Mouse (Mus musculus): Measurements from ENCODE around the gene Herc3. TPM values are rescaled to one million over a fixed set of nuclear protein-coding genes. Genes with fewer than 3 reads are reported as not detected.
A peak's percentile ranks its signal among the peaks of the same experiment; 100 is the strongest.

The Herc3 gene
- polyA plus RNA-seq, 2 experiments = 10.0 to 17.4 TPM

DNA sequence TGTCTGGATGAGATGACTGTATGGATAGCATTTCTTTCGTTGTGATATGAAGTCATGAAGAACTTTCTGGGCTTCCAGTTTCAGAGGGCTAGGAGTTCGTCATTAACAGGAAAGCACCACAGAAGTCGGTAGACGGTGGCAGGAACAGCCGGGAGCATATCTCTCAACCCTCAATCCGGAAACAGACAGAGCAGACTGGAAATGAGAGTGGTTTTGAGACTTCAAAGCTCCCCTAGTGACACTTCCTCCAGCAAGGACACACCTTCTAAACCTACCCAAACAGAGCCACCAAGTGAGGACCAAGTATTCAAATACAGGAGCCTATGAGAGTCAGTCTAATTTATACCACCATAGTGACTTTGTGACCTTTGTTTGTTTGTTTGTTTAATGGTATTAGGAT lies 62.0 kb downstream of the Herc3 start:
- H3K9me3 ChIP-seq (ENCODE audit: control insufficient read depth, low read length) = no peaks in the 10 kb centered on the region
- H3K4me1 ChIP-seq (ENCODE audit: control insufficient read depth, insufficient read depth, low read length) = no peaks in the 10 kb centered on the region
- no peak overlapping the region for H3K27ac ChIP-seq (replicated peaks; ENCODE audit: low read depth, low read length)
- no peak overlapping the region for H3K4me3 ChIP-seq (replicated peaks; ENCODE audit: low read length)
- no peak overlapping the region for H3K4me2 ChIP-seq (replicated peaks; ENCODE audit: low read depth, low read length, severe bottlenecking)
- TF ChIP-seq POLR2A (IDR thresholded peaks at IDR 0.05; ENCODE audit: borderline replicate concordance, extremely low read depth, insufficient read depth, insufficient read length) = no peak
- H3K36me3 ChIP-seq (ENCODE audit: control insufficient read depth, insufficient read depth, low read length) = 0 out of 2 replicates have a peak, but pooled peaks cover 4% of the 10 kb centered on the region
- WGBS = 81% methylated on average over 6 of the region's 6 CpGs
- DNase-seq (ENCODE audit: low spot score) (no peak), ATAC-seq (ENCODE audit: low FRiP score, low read depth) (no peak)
- no peak overlapping the region for H3K9ac ChIP-seq (ENCODE audit: low read depth, low read length, severe bottlenecking)
- no peaks in the 10 kb centered on the region for H3K27me3 ChIP-seq (ENCODE audit: control insufficient read depth, insufficient read depth, low read length)

- DNase-seq (ENCODE audit: low spot score) = no peak
- no peak overlapping the region for H3K4me2 ChIP-seq (replicated peaks; ENCODE audit: low read depth, low read length, severe bottlenecking)
- no peak for ATAC-seq (ENCODE audit: low FRiP score, low read depth)
- no peak overlapping the region for H3K27ac ChIP-seq (replicated peaks; ENCODE audit: low read depth, low read length)
- no peak overlapping the region for H3K4me3 ChIP-seq (replicated peaks; ENCODE audit: low read length)
- H3K27me3 ChIP-seq (ENCODE audit: control insufficient read depth, insufficient read depth, low read length) = no peaks in the 10 kb centered on the region
- 0 out of 2 replicates have a peak, but pooled peaks cover 2% of the 10 kb centered on the region for H3K36me3 ChIP-seq (ENCODE audit: control insufficient read depth, insufficient read depth, low read length)
- no peak overlapping the region for H3K9ac ChIP-seq (ENCODE audit: low read depth, low read length, severe bottlenecking)
- no peaks in the 10 kb centered on the region for H3K4me1 ChIP-seq (ENCODE audit: control insufficient read depth, insufficient read depth, low read length)
- WGBS = 50% methylated on average over 4 of the region's 4 CpGs
- no peaks in the 10 kb centered on the region for H3K9me3 ChIP-seq (ENCODE audit: control insufficient read depth, low read length)
- no peak for TF ChIP-seq POLR2A (IDR thresholded peaks at IDR 0.05; ENCODE audit: borderline replicate concordance, extremely low read depth, insufficient read depth, insufficient read length)
Measured at GRCm38 (mm10) chr6:58894994-58895393, 63.7 kb downstream of the Herc3 start.

GRCm38 (mm10) chr6:58896648-58897047 lies 65.4 kb downstream of the Herc3 start:
- H3K4me2 ChIP-seq (replicated peaks; ENCODE audit: low read depth, low read length, severe bottlenecking) = no peak overlapping the region

DNA sequence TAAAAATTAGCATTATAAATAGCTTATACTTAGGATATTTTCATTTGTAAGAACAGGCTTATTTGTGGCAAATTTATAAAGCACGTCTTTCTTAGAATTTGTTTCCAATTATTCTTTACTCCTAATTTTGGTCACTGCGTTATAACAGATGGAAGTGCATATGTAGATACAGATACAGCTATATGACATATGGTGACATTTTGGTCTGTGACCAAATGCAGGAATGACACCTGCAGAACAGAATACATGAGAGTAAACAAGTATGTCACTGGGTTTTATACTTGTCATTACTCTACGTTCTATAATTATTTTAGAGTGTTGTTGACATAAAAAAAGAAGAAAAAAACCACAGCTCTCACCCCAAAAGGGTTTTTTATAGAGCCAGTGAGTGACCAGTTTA lies 67.8 kb downstream of the Herc3 start:
- no peak overlapping the region for H3K9ac ChIP-seq (ENCODE audit: low read depth, low read length, severe bottlenecking)
- H3K4me3 ChIP-seq (replicated peaks; ENCODE audit: low read length) = no peak overlapping the region
- no peak overlapping the region for H3K4me2 ChIP-seq (replicated peaks; ENCODE audit: low read depth, low read length, severe bottlenecking)
- no peak for ATAC-seq (ENCODE audit: low FRiP score, low read depth)
- H3K4me1 ChIP-seq (ENCODE audit: control insufficient read depth, insufficient read depth, low read length) = 0 out of 2 replicates have a peak, but pooled peaks cover 2% of the 10 kb centered on the region
- no peaks in the 10 kb centered on the region for H3K36me3 ChIP-seq (ENCODE audit: control insufficient read depth, insufficient read depth, low read length)
- WGBS = 84% methylated on average over 3 of the region's 3 CpGs
- no peaks in the 10 kb centered on the region for H3K27me3 ChIP-seq (ENCODE audit: control insufficient read depth, insufficient read depth, low read length)
- H3K27ac ChIP-seq (replicated peaks; ENCODE audit: low read depth, low read length) = no peak overlapping the region
- TF ChIP-seq POLR2A (IDR thresholded peaks at IDR 0.05; ENCODE audit: borderline replicate concordance, extremely low read depth, insufficient read depth, insufficient read length) = no peak
- no peak for DNase-seq (ENCODE audit: low spot score)
- no peaks in the 10 kb centered on the region for H3K9me3 ChIP-seq (ENCODE audit: control insufficient read depth, low read length)

More at GRCm38 (mm10) chr6:58896648-58897047, 65.4 kb downstream of the Herc3 start:
- H3K27ac ChIP-seq (replicated peaks; ENCODE audit: low read depth, low read length) = no peak overlapping the region
- no peak for DNase-seq (ENCODE audit: low spot score)
- no peak for ATAC-seq (ENCODE audit: low FRiP score, low read depth)
- H3K4me1 ChIP-seq (ENCODE audit: control insufficient read depth, insufficient read depth, low read length) = no peaks in the 10 kb centered on the region
- WGBS = 71% methylated on average over 3 of the region's 3 CpGs
- no peak overlapping the region for H3K4me3 ChIP-seq (replicated peaks; ENCODE audit: low read length)
- H3K27me3 ChIP-seq (ENCODE audit: control insufficient read depth, insufficient read depth, low read length) = no peaks in the 10 kb centered on the region
- no peak overlapping the region for H3K9ac ChIP-seq (ENCODE audit: low read depth, low read length, severe bottlenecking)
- H3K9me3 ChIP-seq (ENCODE audit: control insufficient read depth, low read length) = no peaks in the 10 kb centered on the region
- no peak for TF ChIP-seq POLR2A (IDR thresholded peaks at IDR 0.05; ENCODE audit: borderline replicate concordance, extremely low read depth, insufficient read depth, insufficient read length)
- H3K36me3 ChIP-seq (ENCODE audit: control insufficient read depth, insufficient read depth, low read length) = no peaks in the 10 kb centered on the region

DNA sequence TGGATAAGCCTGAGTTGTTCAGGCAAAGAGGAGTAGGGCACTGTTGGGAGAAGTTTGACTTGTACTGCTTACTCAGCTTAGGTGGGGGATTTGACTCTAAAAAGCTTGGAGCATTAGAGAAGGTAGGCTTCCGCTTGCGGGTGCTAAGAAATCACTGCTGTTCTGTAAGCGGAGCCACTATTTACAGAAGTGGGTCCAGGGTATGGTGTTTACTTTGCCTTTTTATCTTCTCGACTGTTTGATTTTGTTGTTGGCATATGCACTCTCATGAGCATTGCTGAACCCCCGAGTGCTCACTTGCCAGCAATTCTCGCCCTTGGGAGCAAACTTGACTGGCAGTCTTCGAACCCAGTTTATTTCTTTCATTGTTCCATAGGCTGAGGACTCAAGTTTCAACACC lies 69.3 kb downstream of the Herc3 start:
- Histone ChIP-seq H3K4me1 (ENCODE audit: control insufficient read depth, insufficient read depth, low read length) (0 out of 2 replicates have a peak, but pooled peaks cover 2% of the 10 kb centered on the region), H3K27ac (replicated peaks; ENCODE audit: low read depth, low read length) (no peak overlapping the region), H3K27me3 (ENCODE audit: control insufficient read depth, insufficient read depth, low read length) (no peaks in the 10 kb centered on the region), H3K4me2 (replicated peaks; ENCODE audit: low read depth, low read length, severe bottlenecking) (no peak overlapping the region), H3K36me3 (ENCODE audit: control insufficient read depth, insufficient read depth, low read length) (no peaks in the 10 kb centered on the region), H3K9me3 (ENCODE audit: control insufficient read depth, low read length) (no peaks in the 10 kb centered on the region; the same call in 1 of the 2 replicates), H3K9ac (ENCODE audit: low read depth, low read length, severe bottlenecking) (no peak overlapping the region), H3K4me3 (replicated peaks; ENCODE audit: low read length) (no peak overlapping the region)
- 85% methylated on average over 7 of the region's 7 CpGs for WGBS
- DNase-seq (ENCODE audit: low spot score) = no peak
- no peak for TF ChIP-seq POLR2A (IDR thresholded peaks at IDR 0.05; ENCODE audit: borderline replicate concordance, extremely low read depth, insufficient read depth, insufficient read length)
- ATAC-seq (ENCODE audit: low FRiP score, low read depth) = no peak

GRCm38 (mm10) chr6:58903171-58903570 lies 71.9 kb downstream of the Herc3 start:
- Histone ChIP-seq H3K27ac (replicated peaks; ENCODE audit: low read depth, low read length) (no peak overlapping the region), H3K36me3 (ENCODE audit: control insufficient read depth, insufficient read depth, low read length) (no peaks in the 10 kb centered on the region), H3K4me1 (ENCODE audit: control insufficient read depth, insufficient read depth, low read length) (0 out of 2 replicates have a peak, but pooled peaks cover 2% of the 10 kb centered on the region), H3K27me3 (ENCODE audit: control insufficient read depth, insufficient read depth, low read length) (no peaks in the 10 kb centered on the region), H3K9ac (ENCODE audit: low read depth, low read length, severe bottlenecking) (no peak overlapping the region), H3K9me3 (ENCODE audit: control insufficient read depth, low read length) (peaks cover 16% of the 10 kb centered on the region), H3K4me3 (replicated peaks; ENCODE audit: low read length) (no peak overlapping the region), H3K4me2 (replicated peaks; ENCODE audit: low read depth, low read length, severe bottlenecking) (no peak overlapping the region)
- peak; percentile 12 for DNase-seq (ENCODE audit: low spot score)
- no peak for TF ChIP-seq POLR2A (IDR thresholded peaks at IDR 0.05; ENCODE audit: borderline replicate concordance, extremely low read depth, insufficient read depth, insufficient read length)
- WGBS = 24% methylated on average over 8 of the region's 8 CpGs
- 0 out of 2 replicates have a peak, but pooled peaks have one; percentile 57 for ATAC-seq (ENCODE audit: low FRiP score, low read depth)

Measured in limb, embryonic 14.5 days (tissue).